Mouse (Mus musculus) cerebellum, adult (tissue): ENCODE measurements around the gene D17Wsu92e.

Experiments
- ATAC-seq: cut with Nextera tagmentation; 2 replicates; pipeline ENCODE4 v1.9.2; 2017; ENCODE audit warnings: mild to moderate bottlenecking, moderate library complexity, mixed read lengths; ENCODE audit not compliant: insufficient number of reproducible peaks, low FRiP score, low TSS enrichment

Gene D17Wsu92e

DNA sequence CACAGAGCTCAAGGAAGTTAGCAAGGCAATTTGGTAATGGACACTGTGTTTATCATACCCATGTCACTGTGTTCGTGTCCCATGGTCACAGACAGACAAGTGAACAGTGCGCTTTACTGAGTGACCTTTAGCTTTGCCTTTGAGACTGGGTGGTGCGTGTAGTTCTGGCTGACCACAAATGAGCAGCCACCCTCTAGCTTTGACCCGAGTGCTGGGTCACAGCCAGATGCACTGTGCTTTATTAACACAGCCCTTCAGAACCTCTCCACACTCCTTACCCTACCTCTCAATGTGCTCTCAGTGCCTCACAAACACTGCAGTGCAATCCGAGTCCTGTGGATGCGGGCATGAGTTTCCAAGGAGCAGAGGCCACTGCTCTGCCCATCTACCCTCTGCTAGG lies 27.3 kb downstream of the D17Wsu92e start:
- no peak for ATAC-seq

DNA sequence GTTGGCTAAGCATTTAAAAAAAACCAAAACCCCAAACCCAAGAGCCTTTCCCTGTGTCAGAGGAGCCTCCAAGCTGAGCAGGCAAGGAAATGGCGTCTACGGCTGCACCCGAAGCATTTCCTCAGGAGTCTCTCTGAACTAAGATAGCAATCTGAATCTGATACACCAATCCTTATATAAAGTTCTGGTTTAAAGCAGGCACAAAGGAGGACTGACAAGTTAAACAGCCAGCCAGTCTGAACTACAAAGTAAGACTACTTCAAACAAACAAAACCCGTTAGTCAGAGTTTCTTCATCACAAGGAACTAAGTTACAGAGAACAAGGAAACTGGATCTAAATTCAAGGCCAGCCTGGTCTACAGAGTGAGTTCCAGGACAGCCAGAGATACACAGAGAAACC lies 27.9 kb downstream of the D17Wsu92e start:
- no peak for ATAC-seq

DNA sequence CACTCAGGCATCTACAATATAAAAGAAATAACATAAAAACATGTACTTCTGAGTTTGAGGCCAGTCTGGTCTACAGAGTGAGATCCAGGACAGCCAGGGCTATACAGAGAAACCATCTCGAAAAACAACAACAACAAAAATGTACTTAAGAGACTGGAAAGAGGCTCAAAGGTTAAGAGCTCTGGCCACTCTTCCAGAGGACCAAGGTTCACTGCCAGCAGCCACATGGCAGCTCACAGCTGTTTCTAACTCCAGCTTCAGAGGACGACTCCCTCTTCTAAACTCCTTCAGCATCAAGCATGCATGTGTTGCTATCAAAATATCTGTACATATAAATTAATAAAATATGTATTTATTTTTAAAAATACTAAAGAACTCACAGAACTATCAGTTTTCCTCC lies 28.9 kb downstream of the D17Wsu92e start:
- no peak for ATAC-seq

DNA sequence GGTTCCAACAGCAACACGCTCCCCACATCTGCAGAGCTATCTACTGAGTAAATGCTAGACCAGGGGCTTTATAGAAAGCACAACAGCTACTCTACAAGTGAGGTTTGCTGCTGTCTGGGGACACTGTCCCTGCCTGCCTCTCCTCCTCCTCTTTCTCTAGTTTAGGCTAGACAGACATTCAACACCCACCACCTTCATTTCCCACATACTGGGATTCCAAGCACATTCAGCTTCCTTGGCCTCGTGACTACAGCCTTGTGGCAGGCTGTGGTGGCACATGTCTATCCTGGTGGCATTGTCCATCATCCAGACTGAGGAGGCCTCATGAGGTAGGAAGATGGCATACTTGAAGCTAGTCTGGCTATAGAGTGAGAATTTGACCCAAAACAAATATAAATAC lies 29.5 kb downstream of the D17Wsu92e start:
- no peak for ATAC-seq

DNA sequence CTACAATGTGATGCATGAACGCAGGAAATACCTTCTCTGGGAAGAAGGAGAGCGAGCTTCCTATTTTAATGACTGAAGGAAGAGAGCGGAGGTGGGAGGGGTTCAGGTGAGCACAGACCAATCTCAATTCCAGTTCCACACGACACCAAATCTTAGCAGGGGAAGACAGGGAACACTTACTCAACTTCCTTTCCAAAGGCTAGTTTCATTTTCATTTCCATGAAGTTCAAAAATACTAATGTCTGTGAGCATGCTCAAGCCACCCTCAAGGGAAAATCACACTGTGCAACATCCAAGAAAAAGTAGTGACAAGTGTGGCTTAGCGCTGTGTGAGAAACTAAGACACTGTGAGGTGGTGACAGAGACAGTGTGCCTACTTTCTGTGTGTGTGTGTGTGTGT lies 30.4 kb downstream of the D17Wsu92e start:
- ATAC-seq, result no peak

DNA sequence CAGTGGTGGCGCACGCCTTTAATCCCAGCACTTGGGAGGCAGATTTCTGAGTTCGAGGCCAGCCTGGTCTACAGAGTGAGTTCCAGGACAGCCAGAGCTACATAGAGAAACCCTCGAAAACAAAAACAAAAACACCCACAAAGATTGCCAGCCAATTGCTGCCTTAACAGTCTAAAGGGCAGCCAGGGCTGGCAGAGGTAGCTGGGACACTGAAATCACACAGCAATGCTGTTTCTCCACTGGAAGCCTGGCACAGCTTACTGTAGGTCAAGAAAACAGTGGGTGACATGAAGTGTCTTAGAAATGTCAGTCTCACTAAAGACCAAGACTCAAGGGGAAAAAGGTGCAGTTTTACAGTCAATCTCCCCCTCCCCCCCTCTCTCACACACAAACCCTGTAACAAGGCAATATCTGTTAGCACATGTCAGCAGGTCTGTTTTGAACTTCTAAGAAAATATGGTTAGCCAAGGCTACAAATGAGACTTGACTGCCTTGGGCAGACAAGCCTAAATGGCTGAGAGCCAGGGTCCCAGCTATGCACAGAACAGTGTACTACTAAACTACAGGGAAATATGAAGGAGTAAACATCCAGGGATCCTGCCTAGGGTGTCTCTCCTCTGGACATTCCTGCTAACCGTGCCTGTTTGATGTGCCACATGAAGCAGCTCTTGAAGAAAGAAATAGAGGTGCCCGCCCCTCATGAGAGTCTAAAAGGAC lies 31.8 kb downstream of the D17Wsu92e start:
- ATAC-seq, result no peak

DNA sequence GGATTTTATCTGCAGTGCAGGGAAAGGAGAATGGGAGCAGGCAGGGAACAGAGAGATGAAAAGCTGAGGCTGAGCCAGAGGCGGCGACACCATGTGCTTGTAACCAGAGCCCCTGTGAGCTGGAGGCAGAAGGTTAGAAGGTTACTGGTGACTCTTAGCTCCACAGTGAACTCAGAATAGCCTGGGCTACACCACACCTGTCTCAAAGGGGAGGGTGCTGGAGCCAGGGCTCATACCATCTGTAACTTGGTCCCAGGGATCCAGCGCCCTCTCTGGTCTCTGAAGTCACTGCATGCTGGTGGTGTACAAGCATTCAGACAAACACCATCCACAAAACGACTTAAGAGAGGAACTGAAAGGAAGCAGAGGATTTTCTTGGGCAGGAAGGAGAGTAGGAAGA lies 36.9 kb downstream of the D17Wsu92e start:
- no peak for ATAC-seq

DNA sequence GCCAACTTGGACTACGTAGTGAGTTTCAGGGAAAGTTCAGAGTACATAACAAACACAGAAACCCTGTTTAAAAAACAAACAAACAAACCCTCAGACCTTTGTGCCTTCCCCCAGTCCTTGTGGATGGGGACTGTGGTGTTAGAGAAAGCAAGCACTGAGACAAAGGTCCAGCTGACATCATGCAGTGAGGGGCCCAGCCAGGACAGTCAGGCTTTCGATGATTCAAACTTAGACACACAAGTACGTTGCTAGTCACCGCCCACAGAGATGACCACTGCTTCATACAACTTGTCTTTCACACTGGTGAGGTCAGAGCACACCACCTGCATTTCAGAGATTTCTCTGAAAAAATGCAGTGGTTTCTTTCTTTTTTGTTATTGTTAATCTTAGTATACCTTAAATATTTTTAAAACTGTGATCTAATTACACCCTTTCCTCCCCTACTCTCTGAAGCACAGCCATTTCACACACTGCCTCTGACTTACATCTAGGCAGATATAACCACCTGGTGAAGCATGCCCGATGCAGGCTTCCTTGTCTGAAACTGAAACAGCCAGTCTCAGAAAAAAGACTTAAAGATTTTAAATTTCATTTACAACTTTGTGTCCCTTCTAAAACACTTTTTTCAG lies 39.3 kb downstream of the D17Wsu92e start:
- no peak for ATAC-seq

DNA sequence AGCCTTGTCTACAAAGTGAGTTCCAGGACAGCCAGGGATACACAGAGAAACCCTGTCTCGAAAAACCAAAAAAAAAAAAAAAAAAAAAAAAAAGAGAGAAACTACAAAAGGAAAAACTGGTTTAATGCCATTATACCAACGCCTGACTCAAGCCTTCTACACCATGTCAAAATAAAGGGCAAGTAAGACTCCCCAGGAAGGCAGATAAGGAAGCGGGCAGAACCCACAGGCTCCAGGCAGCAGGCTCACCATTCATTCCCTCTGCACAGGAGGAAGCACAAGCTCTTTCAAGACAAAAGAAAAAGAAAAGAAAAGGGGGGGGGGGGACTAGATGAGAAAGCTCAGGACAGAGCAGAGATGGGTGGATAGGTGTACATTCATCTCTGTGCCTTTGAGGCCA lies 40.7 kb downstream of the D17Wsu92e start:
- ATAC-seq, result no peak

DNA sequence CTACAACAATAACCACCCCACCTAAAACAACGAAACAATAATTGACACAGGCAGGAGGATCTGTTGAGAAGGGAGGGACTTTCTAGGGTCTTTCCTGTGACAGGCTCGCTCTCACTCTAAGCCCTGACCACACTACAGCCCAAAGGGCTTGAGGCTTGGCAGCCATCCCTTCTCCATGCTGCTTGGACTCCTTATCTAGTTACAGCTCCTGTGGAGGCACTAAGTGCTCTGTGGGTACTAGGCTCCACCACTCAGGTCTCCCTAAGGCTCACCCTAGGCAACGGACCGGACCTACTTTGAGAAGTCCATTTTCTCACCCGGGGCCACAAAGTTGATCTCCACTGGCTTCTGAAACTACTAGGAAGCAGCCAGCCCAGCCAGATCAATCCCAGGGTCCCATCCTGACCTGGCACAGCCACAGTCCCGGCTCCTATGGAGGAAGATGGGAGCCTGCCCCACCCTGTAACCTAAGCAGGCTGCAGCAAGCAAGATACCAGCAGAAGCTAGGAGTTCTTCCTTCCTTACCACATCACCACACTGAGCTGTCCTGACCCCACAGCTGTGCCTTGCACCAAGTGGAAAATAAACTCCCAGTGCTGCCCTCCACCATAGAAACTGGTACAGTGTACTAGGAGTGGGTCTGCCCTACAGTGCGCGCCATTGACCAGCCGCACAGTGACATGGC lies 41.6 kb downstream of the D17Wsu92e start:
- ATAC-seq, result no peak

DNA sequence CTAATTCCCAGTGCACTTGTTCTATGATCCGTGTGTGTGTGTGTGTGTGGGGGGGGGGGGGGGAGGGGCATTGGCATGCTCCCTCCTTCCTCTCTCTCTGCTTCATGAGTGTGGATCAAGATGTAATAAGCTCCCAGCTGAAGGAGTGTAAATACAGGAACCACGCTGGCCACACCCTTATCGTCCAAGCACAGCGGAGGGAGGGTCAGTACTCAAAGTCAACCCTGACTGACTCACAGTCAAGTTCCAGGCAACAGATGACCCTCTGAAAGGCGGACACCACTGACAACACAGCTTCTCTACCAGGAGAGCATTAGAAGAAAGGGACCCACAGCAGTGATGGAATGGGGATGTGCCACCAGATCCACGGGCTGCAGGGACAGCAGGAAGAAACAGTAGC lies 42.6 kb downstream of the D17Wsu92e start:
- no peak for ATAC-seq

DNA sequence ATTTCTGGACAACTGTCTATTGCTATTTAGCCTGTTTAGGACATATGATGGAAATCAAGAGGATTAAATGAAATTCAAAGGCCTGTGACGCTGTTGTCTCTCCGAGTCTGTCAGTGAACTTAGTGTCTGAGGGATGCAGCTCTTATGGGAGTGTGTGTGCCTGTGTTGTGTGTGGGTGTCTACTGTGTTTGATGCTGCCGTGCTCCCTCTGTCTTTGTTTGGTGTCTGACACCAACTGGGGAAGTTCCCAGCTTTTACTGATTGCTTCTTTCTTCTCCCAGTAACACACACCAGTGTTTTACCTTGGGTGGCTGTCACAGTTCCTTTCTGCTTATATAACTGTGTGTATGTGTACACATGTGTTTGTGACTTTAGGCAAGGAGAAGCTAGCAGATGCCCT lies 46.2 kb downstream of the D17Wsu92e start:
- no peak for ATAC-seq

DNA sequence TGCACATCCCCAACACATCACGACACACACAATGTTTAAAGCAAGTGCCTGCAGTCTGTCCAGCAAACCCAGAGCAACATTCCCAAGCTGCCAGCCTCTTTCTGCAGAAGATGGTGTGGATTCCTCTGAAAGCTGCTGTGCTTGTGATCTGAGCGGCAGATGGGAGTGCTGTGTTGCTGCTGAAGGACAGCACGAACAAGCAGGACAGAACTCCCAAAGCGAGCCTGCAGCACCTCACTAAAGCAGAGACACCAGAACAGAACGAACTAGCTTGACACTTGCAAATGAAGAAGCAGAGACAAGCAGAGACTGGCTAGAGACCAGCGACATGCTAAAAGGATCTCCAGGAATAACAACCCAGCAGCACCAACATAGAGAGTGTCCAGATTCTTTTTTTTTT lies 48.8 kb downstream of the D17Wsu92e start:
- no peak for ATAC-seq

DNA sequence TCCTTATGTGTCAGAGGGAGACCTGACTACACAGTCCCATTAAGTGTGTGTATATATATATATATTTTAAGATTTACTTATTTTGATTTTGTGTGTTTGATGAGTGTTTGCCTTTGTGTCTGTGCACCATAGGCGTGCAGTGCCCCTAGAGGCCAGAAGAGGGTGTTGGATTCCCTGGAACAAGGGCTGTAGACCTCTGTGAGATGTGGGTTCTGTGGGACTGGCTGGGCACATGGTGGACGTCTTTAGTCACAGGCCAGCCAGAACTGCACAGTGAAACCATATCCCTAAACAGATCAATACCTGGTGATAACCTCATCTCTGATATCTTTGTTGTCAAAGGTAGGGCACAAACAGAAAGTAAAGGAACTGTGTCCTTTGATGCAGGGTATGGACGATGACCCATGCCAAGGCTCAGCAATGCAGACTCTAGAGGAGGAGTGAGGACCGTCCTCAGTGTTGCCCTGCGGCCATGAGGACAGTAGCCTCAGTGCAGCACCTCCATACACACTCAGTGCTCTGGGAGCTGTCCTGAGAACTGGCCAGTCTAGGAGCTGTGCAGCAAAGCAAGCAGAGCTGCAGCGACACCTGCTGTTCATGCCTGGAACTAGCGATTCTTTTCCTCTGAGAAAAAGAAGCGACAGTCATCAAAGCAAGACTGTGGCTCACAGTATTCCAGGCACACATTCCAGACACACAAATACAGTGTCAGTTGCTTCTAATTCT lies 51.5 kb downstream of the D17Wsu92e start:
- peak; percentile 80; the same call in 1 of the 2 replicates for ATAC-seq

DNA sequence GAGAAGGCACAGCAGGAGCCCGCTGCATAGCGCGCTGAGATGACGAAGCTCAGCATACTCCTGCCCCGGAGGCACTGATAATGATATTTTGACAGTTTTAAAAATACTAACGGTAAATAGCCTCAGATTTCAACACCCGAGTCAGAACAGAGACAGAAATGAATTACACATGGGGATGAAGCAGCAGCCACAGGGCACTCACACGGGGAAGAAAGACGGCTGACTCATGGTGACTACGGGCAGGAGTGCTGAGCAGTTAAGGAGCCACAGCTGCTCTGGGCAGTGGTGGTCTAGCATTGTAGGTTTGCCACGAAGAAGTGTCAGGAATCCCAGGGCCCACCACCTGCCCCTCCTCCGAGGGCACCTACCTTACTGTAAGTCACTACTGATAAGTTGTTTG lies 52.9 kb downstream of the D17Wsu92e start:
- no peak for ATAC-seq

DNA sequence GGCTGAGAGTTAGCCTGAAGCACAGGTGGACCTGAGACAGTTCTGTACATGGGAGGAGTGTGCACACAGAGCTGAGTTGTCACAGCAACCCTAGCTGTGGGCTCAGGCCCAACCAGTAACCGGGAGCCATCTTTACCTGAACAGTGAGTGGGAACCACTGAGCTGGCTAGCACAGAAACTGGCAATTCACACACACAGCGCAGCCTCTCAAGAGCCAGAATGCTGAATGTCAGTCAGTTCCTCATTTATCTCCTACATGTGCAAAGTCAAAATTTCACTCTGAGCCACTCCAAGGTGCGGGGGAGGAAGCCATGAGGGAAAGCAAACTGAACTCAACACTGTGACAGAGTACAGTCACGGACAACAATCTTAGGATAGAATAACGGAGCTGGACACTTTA lies 53.3 kb downstream of the D17Wsu92e start:
- no peak for ATAC-seq

DNA sequence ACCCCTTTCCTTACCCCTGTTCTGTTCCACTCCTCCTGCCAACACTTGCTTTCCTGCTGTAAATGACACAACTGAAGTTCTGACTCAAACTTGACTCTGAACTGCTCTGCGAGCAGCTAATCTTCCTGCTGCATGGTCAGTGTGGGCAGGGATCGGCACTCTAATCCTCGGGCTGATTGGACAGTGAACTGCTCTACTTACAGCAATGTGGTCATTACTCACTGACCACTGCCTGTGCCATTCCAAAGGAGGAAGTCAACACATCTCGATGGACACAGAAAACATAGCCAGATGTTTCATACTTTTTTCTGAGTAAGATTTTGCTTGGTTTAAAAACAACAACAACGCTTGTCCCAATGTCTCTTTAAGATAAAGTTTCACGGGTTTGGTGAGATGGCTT lies 55.4 kb downstream of the D17Wsu92e start:
- ATAC-seq, result no peak

DNA sequence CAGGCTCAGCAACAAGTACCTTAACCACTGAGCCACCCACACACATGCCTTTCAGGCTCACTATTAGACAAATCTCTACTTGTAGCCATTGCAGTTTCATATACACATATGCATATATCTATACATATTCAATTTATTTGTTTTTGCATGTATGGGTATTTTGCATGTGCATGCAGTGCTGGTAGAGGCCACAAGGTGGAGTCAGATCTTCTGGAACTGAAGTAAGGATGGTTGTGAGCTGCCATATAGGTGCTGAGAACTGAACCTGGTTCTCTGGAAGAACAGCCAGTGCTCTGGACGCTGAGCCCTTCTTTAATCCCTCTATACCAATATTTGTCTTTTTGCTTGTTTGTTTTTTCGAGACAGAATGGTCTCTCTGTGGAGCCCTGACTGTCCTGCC lies 56.0 kb downstream of the D17Wsu92e start:
- ATAC-seq, result no peak

DNA sequence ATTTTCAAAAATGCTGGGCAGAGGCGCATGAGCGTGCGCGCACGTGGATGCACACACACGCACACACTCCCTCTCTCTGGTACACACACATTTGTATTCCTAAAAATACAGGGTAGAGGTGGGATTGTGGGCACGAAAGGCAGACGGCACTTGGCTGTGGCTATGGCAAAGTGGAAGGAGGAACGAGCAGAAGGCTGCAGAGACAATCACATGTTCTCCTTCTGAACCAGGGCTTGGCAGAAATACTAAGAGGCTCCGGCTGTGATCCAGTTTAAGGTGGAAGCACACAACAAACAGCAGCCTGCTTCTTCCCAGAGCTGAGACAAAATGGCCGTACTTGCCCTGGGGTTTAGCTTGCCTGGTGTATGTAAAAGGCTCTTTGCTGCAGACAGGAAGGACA lies 57.6 kb downstream of the D17Wsu92e start:
- ATAC-seq, result no peak

DNA sequence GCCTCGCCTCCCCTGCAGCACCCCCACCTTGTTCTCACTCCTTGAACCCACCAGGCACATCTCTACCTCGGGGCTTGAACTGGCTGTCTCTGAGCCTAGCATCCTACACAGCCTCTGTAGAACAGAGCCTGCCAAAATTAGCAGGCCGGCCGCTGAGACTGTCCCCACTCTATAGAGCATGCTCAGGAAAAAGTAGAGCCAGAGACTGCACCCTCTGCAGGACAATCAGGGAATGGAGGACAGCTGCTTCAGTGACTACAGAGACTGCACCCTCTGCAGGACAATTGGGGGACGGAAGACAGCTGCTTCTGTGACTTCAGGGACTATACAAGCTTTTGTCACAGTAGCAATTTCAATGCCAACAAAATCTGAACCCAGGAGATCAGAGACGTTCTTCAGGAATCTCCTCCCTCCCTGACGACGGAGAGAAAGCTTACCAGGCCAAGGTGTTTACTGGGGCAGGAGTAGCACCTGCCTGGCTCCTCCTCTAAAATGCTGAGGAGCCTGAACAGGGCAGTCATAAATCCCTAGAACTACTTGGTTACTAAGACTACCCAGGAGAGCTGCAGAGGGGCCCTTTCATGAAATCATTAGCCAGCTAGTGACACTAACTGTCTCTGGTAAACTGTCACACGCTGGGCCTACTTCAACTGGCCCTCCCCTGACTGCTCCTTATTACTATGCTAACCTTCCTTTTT lies 58.7 kb downstream of the D17Wsu92e start:
- peak; percentile 81 for ATAC-seq

DNA sequence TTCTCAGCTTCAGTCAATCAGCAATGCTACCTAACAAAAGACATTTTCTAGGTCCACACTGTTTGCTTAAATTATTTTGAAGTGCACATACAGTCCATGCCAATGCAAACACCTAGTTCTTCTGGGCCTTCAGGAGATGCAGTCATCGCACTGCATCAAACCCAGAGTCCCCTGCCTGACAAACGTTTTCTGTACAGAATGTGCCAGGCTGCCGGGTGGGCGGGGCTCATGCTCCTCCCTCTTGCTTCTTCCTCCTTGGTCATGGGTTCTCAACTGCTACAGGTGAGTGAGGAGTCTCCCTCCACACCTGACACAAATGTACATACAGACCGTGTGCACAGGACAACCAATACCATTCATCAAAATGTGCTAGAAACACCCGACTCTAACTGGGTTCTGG lies 60.3 kb downstream of the D17Wsu92e start:
- no peak for ATAC-seq
